ENCODE assay signal across 17 mouse cellular contexts in genomic region chr2:166096834-166097233, GRCm38 (mm10). TPM values are rescaled to one million over a fixed set of nuclear protein-coding genes. Genes with fewer than 3 reads are reported as not detected.
DNase-seq lines count a peak whose midpoint lies in the region; ATAC-seq and TF ChIP-seq lines count a peak whose summit lies in the region.
"Had no signal": no experiment of that assay in that cellular context is flagged by ENCODE, and none has a peak within 500 bp of the region (broad histone marks: within the 10 kb centered on the region; RNA-seq: fewer than 3 reads in every experiment).

No protein-coding gene starts in this region.

- H3K4me2 ChIP-seq in heart, embryonic 13.5 days, result no peak overlapping the region
- no peak overlapping the region for H3K4me2 ChIP-seq in liver, embryonic 12.5 days
- no peak overlapping the region for H3K4me2 ChIP-seq in stomach, postnatal 0 days (replicated peaks; ENCODE audit: low read depth)
- H3K4me2 ChIP-seq: embryonic facial prominence, embryonic 12.5 days; forebrain, embryonic 15.5 days; limb, embryonic 12.5 days; midbrain, embryonic 12.5 days; neural tube, embryonic 13.5 days had no signal

- DNase-seq in heart, adult 11 months, result no peak
- DNase-seq in liver, adult 2 months (ENCODE audit: extremely low read depth, low read depth, low spot score), result no peak
- no peak for DNase-seq in thymus, adult 2 months
- DNase-seq in thymus, postnatal 10 days (ENCODE audit: low spot score in 2 of 2), result no peak
- DNase-seq in stomach, postnatal 0 days (ENCODE audit: low spot score), result no peak
- no peak for DNase-seq in spleen, postnatal 4 days (ENCODE audit: low spot score in 2 of 2)
- DNase-seq: cerebellum, adult 9-11 months; layer of hippocampus, adult 9-11 months had no signal

- H3K27me3 ChIP-seq in heart, embryonic 13.5 days (replicated peaks), result no peaks in the 10 kb centered on the region
- H3K27me3 ChIP-seq in liver, adult 2 months (ENCODE audit: control insufficient read depth, insufficient read depth, low read length), result no peaks in the 10 kb centered on the region
- H3K27me3 ChIP-seq in liver, embryonic 12.5 days (replicated peaks), result no peaks in the 10 kb centered on the region
- no peaks in the 10 kb centered on the region for H3K27me3 ChIP-seq in thymus, adult 2 months (ENCODE audit: control insufficient read depth, insufficient read depth, low read length)
- no peaks in the 10 kb centered on the region for H3K27me3 ChIP-seq in stomach, postnatal 0 days (ENCODE audit: control insufficient read depth, insufficient read depth, low read length)
- H3K27me3 ChIP-seq: embryonic facial prominence, embryonic 12.5 days; forebrain, embryonic 15.5 days; limb, embryonic 12.5 days had no signal

- H3K9ac ChIP-seq in heart, embryonic 13.5 days, result no peak overlapping the region
- no peak overlapping the region for H3K9ac ChIP-seq in liver, adult 2 months (ENCODE audit: low read depth, low read length)
- no peak overlapping the region for H3K9ac ChIP-seq in liver, embryonic 12.5 days
- H3K9ac ChIP-seq in stomach, postnatal 0 days (ENCODE audit: low read length), result no peak overlapping the region
- H3K9ac ChIP-seq: embryonic facial prominence, embryonic 12.5 days; forebrain, embryonic 15.5 days; limb, embryonic 12.5 days; midbrain, embryonic 12.5 days; neural tube, embryonic 13.5 days had no signal

- peak overlapping the region; percentile 30; the same call in 1 of the 2 replicates for H3K27ac ChIP-seq in heart, embryonic 13.5 days (replicated peaks)
- H3K27ac ChIP-seq in liver, adult 2 months (replicated peaks; ENCODE audit: insufficient read depth, low read depth, low read length), result no peak overlapping the region
- no peak overlapping the region for H3K27ac ChIP-seq in liver, embryonic 12.5 days
- H3K27ac ChIP-seq in thymus, adult 2 months (ENCODE audit: control insufficient read depth, insufficient read depth, low read length), result no peak overlapping the region
- no peak overlapping the region for H3K27ac ChIP-seq in stomach, postnatal 0 days (replicated peaks)
- H3K27ac ChIP-seq: embryonic facial prominence, embryonic 12.5 days; forebrain, embryonic 15.5 days; limb, embryonic 12.5 days; macrophage; midbrain, embryonic 12.5 days; neural tube, embryonic 13.5 days had no signal

- 82% methylated on average over 1 of the region's 1 CpGs for WGBS in heart, embryonic 13.5 days
- WGBS in liver, adult 2 months, result 95% methylated on average over 1 of the region's 1 CpGs
- WGBS in liver, embryonic 12.5 days (ENCODE audit: insufficient replicate concordance), result 82% methylated on average over 1 of the region's 1 CpGs
- 94% methylated on average over 1 of the region's 1 CpGs for WGBS in thymus, adult 2 months
- 100% methylated on average over 1 of the region's 1 CpGs for WGBS in stomach, postnatal 0 days

- TF ChIP-seq CTCF in liver, adult 2 months (IDR thresholded peaks at IDR 0.05; ENCODE audit: low read depth, low read length), result peak; percentile 33
- TF ChIP-seq CTCF in thymus, adult 2 months (IDR thresholded peaks at IDR 0.05; ENCODE audit: borderline replicate concordance, control insufficient read depth, extremely low read depth, insufficient read depth, low read length, poor library complexity), result peak; percentile 20; the same call in 1 of the 2 replicates
- TF ChIP-seq CTCF in stomach, postnatal 0 days (IDR thresholded peaks at IDR 0.05; ENCODE audit: low read depth), result peak; percentile 32

- H3K4me1 ChIP-seq in heart, embryonic 13.5 days, result peaks cover 63% of the 10 kb centered on the region
- peaks cover 28% of the 10 kb centered on the region for H3K4me1 ChIP-seq in liver, adult 2 months (ENCODE audit: control insufficient read depth, insufficient read depth, low read length)
- no peaks in the 10 kb centered on the region for H3K4me1 ChIP-seq in liver, embryonic 12.5 days
- no peaks in the 10 kb centered on the region; the same call in 1 of the 2 replicates for H3K4me1 ChIP-seq in thymus, adult 2 months (replicated peaks; ENCODE audit: control insufficient read depth, insufficient read depth, low read length)
- H3K4me1 ChIP-seq in stomach, postnatal 0 days (replicated peaks; ENCODE audit: control insufficient read depth, insufficient read depth), result no peaks in the 10 kb centered on the region
- H3K4me1 ChIP-seq: embryonic facial prominence, embryonic 12.5 days; limb, embryonic 12.5 days had no signal

- H3K4me3 ChIP-seq in heart, embryonic 13.5 days, result no peak overlapping the region
- no peak overlapping the region for H3K4me3 ChIP-seq in liver, adult 2 months (ENCODE audit: insufficient read depth, low read depth, low read length)
- H3K4me3 ChIP-seq in liver, embryonic 12.5 days, result no peak overlapping the region
- H3K4me3 ChIP-seq in thymus, adult 2 months (ENCODE audit: control insufficient read depth, insufficient read depth, low read length), result no peak overlapping the region
- no peak overlapping the region for H3K4me3 ChIP-seq in stomach, postnatal 0 days (ENCODE audit: low read depth, low read length)
- H3K4me3 ChIP-seq: embryonic facial prominence, embryonic 12.5 days; forebrain, embryonic 15.5 days; hindbrain, embryonic 10.5 days; limb, embryonic 12.5 days; midbrain, embryonic 12.5 days; neural tube, embryonic 13.5 days had no signal

- no peak for TF ChIP-seq POLR2A in liver, adult 2 months (IDR thresholded peaks at IDR 0.05; ENCODE audit: extremely low read depth, insufficient read depth, low read length)
- TF ChIP-seq POLR2A in thymus, adult 2 months (IDR thresholded peaks at IDR 0.05; ENCODE audit: control insufficient read depth, extremely low read depth, insufficient read depth, low read length, poor library complexity), result no peak

- TF ChIP-seq EP300 in stomach, postnatal 0 days (optimal IDR thresholded peaks at IDR 0.05), result no peak

- no peaks in the 10 kb centered on the region for H3K79me2 ChIP-seq in liver, adult 2 months (ENCODE audit: control insufficient read depth, insufficient read depth, low read length)

- H3K36me3 ChIP-seq in heart, embryonic 13.5 days, result peaks cover 49% of the 10 kb centered on the region
- no peaks in the 10 kb centered on the region for H3K36me3 ChIP-seq in liver, adult 2 months (ENCODE audit: control insufficient read depth, insufficient read depth, low read length)
- H3K36me3 ChIP-seq in liver, embryonic 12.5 days, result no peaks in the 10 kb centered on the region
- H3K36me3 ChIP-seq in thymus, adult 2 months (ENCODE audit: control insufficient read depth, insufficient read depth, low read length), result no peaks in the 10 kb centered on the region
- H3K36me3 ChIP-seq in stomach, postnatal 0 days (ENCODE audit: control insufficient read depth, insufficient read depth, low read length), result peaks cover 2% of the 10 kb centered on the region; the same call in 1 of the 2 replicates
- H3K36me3 ChIP-seq: forebrain, embryonic 15.5 days had no signal

- no peak for ATAC-seq in heart, embryonic 13.5 days (ENCODE audit: extremely low read depth, insufficient number of reproducible peaks, low FRiP score, low TSS enrichment)
- ATAC-seq in liver, embryonic 12.5 days, result no peak
- no peak for ATAC-seq in stomach, postnatal 0 days (ENCODE audit: low FRiP score, low TSS enrichment)
- ATAC-seq: forebrain, embryonic 15.5 days had no signal

- H3K9me3 ChIP-seq in heart, embryonic 13.5 days, result no peaks in the 10 kb centered on the region
- no peaks in the 10 kb centered on the region for H3K9me3 ChIP-seq in liver, embryonic 12.5 days (replicated peaks)
- H3K9me3 ChIP-seq in stomach, postnatal 0 days (ENCODE audit: control insufficient read depth, low read length), result no peaks in the 10 kb centered on the region
- H3K9me3 ChIP-seq: embryonic facial prominence, embryonic 12.5 days; forebrain, embryonic 15.5 days; hindbrain, embryonic 10.5 days; limb, embryonic 12.5 days; midbrain, embryonic 12.5 days; neural tube, embryonic 13.5 days had no signal

RNA-seq across cellular contexts. Expression of gene Sulf2, which starts 58.6 kb away (rescaled TPM):
- polyA plus RNA-seq in heart, embryonic 13.5 days (2015; fragmentation: Nextera tagmentation; extraction: Ambion mirVana), result 87.6 and 91.3 TPM in 2 replicates
- 7.8 and 9.9 TPM in 2 replicates for total RNA-seq in liver, adult 2 months (2014; rRNA removed)
- 16.1 and 21.9 TPM in 2 replicates for polyA plus RNA-seq in liver, adult 2 months (2012; rRNA removed)
- polyA plus RNA-seq in liver, embryonic 12.5 days (2016; fragmentation: Nextera tagmentation; extraction: Ambion mirVana), result 7.5 and 11.8 TPM in 2 replicates
- polyA plus RNA-seq in thymus, adult 2 months (2012; rRNA removed), result 19.3 and 24.3 TPM in 2 replicates
- 44.2 and 49.1 TPM in 2 replicates for polyA plus RNA-seq in stomach, postnatal 0 days (2015; fragmentation: Nextera tagmentation; extraction: Ambion mirVana)
